Mouse (Mus musculus) liver, adult 2 months (tissue): ENCODE data around the gene Flt4.
"Not testable (repeated sequence)": the region's sequence is repeated elsewhere in the genome, so short reads cannot be mapped to it uniquely, and the experiment has no call there.

ENCODE experiments used
- CTCF ChIP-seq: fragments of 200-500 bp; IDR thresholded peaks from 2 replicates; pipeline ENCODE4 v1.5.1; 2011; ENCODE audit warnings: low read depth, low read length, control low read depth
- POLR2A ChIP-seq: fragments of 200-500 bp; IDR thresholded peaks from 2 replicates; pipeline ENCODE4 v1.6.1; 2011; ENCODE audit warnings: low read length, control low read depth; ENCODE audit not compliant: insufficient read depth; ENCODE audit errors: extremely low read depth

- not testable (repeated sequence) for TF ChIP-seq CTCF, POLR2A
Observed at GRCm38 (mm10) chr11:49608306-49608705, 757 bp upstream of the Flt4 start.
